In the genomic region with DNA sequence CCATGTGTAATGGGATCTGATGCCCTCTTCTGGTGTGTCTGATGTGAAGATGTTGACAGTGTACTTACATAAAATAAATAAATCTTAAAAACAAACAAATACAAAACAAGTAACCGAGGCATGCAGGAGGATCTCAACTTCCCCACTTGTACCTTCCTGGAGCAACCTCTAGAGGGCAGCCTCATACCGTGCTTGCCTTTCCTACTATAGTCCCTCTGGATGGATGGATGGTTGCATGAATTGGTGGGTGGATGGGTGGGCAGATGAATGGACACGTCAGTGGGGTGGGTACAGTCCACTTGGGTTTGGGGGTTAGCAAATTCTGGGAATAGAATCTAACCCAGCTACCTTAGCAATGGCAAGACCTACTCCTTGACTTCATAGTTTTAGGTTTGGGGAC, we compare ENCODE assay signal across 9 mouse cellular contexts. TPM values are rescaled to one million over a fixed set of nuclear protein-coding genes. Genes with fewer than 3 reads are reported as not detected.
A peak's percentile ranks its signal among the peaks of the same experiment; 100 is the strongest.
DNase-seq lines count a peak whose midpoint lies in the region; ATAC-seq and TF ChIP-seq lines count a peak whose summit lies in the region.
"Had no signal": no experiment of that assay in that cellular context is flagged by ENCODE, and none has a peak within 500 bp of the region (broad histone marks: within the 10 kb centered on the region; RNA-seq: fewer than 3 reads in every experiment).

No protein-coding gene starts in this region.

- peak; percentile 77 for TF ChIP-seq CTCF in E14TG2a.4 (conservative IDR thresholded peaks at IDR 0.05; ENCODE audit: low read length)
- TF ChIP-seq CTCF in kidney, postnatal 0 days (IDR thresholded peaks at IDR 0.05; ENCODE audit: low read depth): peak; percentile 94

- DNase-seq in layer of hippocampus, adult 11-12 months (ENCODE audit: low spot score): peak; percentile 60
- DNase-seq in layer of hippocampus, postnatal 14 days (ENCODE audit: low spot score in 2 of 2): no peak
- peak; percentile 41 to 50 for DNase-seq in adrenal gland, adult 18-20 months (ENCODE audit: low spot score in 2 of 2)
- DNase-seq in kidney, postnatal 0 days (ENCODE audit: low spot score): peak; percentile 81
- peak; percentile 59 for DNase-seq in mesoderm, embryonic 11.5 days (ENCODE audit: low read depth, low spot score)
- peak; percentile 22 to 45 for DNase-seq in urinary bladder, postnatal 36 days (ENCODE audit: low spot score in 2 of 2)

- peak; percentile 84; the same call in 1 of the 2 replicates for ATAC-seq in erythroid progenitor cell, adult 5-6 weeks (replicated peaks; ENCODE audit: low FRiP score, poor library complexity, severe bottlenecking)
- 0 out of 2 replicates have a peak, but pooled peaks have one; percentile 54 for ATAC-seq in kidney, postnatal 0 days (replicated peaks; ENCODE audit: low FRiP score, low read depth)

- peaks cover 3% of the 10 kb centered on the region; the same call in 1 of the 2 replicates for H3K4me1 ChIP-seq in E14TG2a.4 (replicated peaks; ENCODE audit: low read depth, low read length)
- H3K4me1 ChIP-seq in kidney, postnatal 0 days (replicated peaks; ENCODE audit: insufficient read depth, low read length): no peaks in the 10 kb centered on the region
- H3K4me1 ChIP-seq: midbrain, embryonic 12.5 days had no signal

- H3K4me3 ChIP-seq in E14TG2a.4 (replicated peaks; ENCODE audit: low read length): no peak overlapping the region
- no peak overlapping the region for H3K4me3 ChIP-seq in kidney, postnatal 0 days (replicated peaks; ENCODE audit: low read depth, low read length)
- H3K4me3 ChIP-seq: midbrain, embryonic 12.5 days had no signal

- no peak overlapping the region for H3K4me2 ChIP-seq in kidney, postnatal 0 days (ENCODE audit: low read length)
- H3K4me2 ChIP-seq: midbrain, embryonic 12.5 days had no signal

- H3K9ac ChIP-seq in kidney, postnatal 0 days (ENCODE audit: low read depth, low read length): no peak overlapping the region
- H3K9ac ChIP-seq: midbrain, embryonic 12.5 days had no signal

- no peak overlapping the region for H3K27ac ChIP-seq in kidney, postnatal 0 days
- H3K27ac ChIP-seq: midbrain, embryonic 12.5 days had no signal

- no peaks in the 10 kb centered on the region for H3K9me3 ChIP-seq in E14TG2a.4 (ENCODE audit: low read length)
- no peaks in the 10 kb centered on the region for H3K9me3 ChIP-seq in kidney, postnatal 0 days (replicated peaks; ENCODE audit: low read length)
- H3K9me3 ChIP-seq: midbrain, embryonic 12.5 days had no signal

- no peaks in the 10 kb centered on the region for H3K27me3 ChIP-seq in E14TG2a.4 (ENCODE audit: insufficient read depth, low read length)
- no peaks in the 10 kb centered on the region for H3K27me3 ChIP-seq in kidney, postnatal 0 days (ENCODE audit: insufficient read depth, low read length)

- H3K36me3 ChIP-seq in E14TG2a.4 (ENCODE audit: insufficient read depth, low read length): no peaks in the 10 kb centered on the region
- H3K36me3 ChIP-seq in kidney, postnatal 0 days (ENCODE audit: insufficient read depth, low read length): no peaks in the 10 kb centered on the region
- H3K36me3 ChIP-seq: midbrain, embryonic 12.5 days had no signal

- WGBS in kidney, postnatal 0 days: 9% methylated on average over 3 of the region's 3 CpGs

RNA-seq across cellular contexts. Expression of a gene that starts 17.9 kb away (rescaled TPM):
- 100 to 1,000 TPM; 585 to 616 TPM for total RNA-seq in layer of hippocampus, postnatal 14 days (2021)
- 100 to 1,000 TPM; 228 to 281 TPM for total RNA-seq in adrenal gland, adult 18-20 months (2021)
- total RNA-seq in erythroid progenitor cell, adult 5-6 weeks (2015; ENCODE audit: low replicate concordance): 98.9 and 122 TPM in 2 replicates
- total RNA-seq in erythroid progenitor cell, adult 5-6 weeks (2017; ENCODE audit: low replicate concordance): 9.5 and 20.2 TPM in 2 replicates
- 1,356 and 1,385 TPM in 2 replicates for polyA plus RNA-seq in kidney, postnatal 0 days (2015; fragmentation: Nextera tagmentation; extraction: Ambion mirVana)

RNA-seq across cellular contexts. Expression of a gene that starts 18.4 kb away (rescaled TPM):
- under 1 TPM in 1 of 2 experiments, not detected in 1; 0.21 TPM for total RNA-seq in layer of hippocampus, postnatal 14 days (2021)
- not detected for total RNA-seq in adrenal gland, adult 18-20 months (2021)
- not detected in 2 replicates for total RNA-seq in erythroid progenitor cell, adult 5-6 weeks (2015; ENCODE audit: low replicate concordance)
- total RNA-seq in erythroid progenitor cell, adult 5-6 weeks (2017; ENCODE audit: low replicate concordance): not detected in 2 replicates
- not detected in 2 replicates for polyA plus RNA-seq in kidney, postnatal 0 days (2015; fragmentation: Nextera tagmentation; extraction: Ambion mirVana)
- polyA plus RNA-seq: midbrain, embryonic 12.5 days had no signal

RNA-seq across cellular contexts. Expression of a gene that starts 28.2 kb away (rescaled TPM):
- total RNA-seq in layer of hippocampus, postnatal 14 days (2021): 10 to 100 TPM; 54.4 to 55.3 TPM
- total RNA-seq in adrenal gland, adult 18-20 months (2021): 10 to 100 TPM; 49.3 to 57.7 TPM
- total RNA-seq in erythroid progenitor cell, adult 5-6 weeks (2015; ENCODE audit: low replicate concordance): 18.7 and 19.7 TPM in 2 replicates
- 9.7 and 26.2 TPM in 2 replicates for total RNA-seq in erythroid progenitor cell, adult 5-6 weeks (2017; ENCODE audit: low replicate concordance)
- 31.7 and 33.2 TPM in 2 replicates for polyA plus RNA-seq in kidney, postnatal 0 days (2015; fragmentation: Nextera tagmentation; extraction: Ambion mirVana)

RNA-seq across cellular contexts. Expression of a gene that starts 40.2 kb away (rescaled TPM):
- total RNA-seq in layer of hippocampus, postnatal 14 days (2021): 1 to 10 TPM in 1 of 2 experiments, under 1 TPM in 1; 0.41 to 1.1 TPM
- not detected for total RNA-seq in adrenal gland, adult 18-20 months (2021)
- not detected in 2 replicates for total RNA-seq in erythroid progenitor cell, adult 5-6 weeks (2015; ENCODE audit: low replicate concordance)
- total RNA-seq in erythroid progenitor cell, adult 5-6 weeks (2017; ENCODE audit: low replicate concordance): not detected in 2 replicates
- 0.04 TPM in 1 of 2 replicates, not detected in the other for polyA plus RNA-seq in kidney, postnatal 0 days (2015; fragmentation: Nextera tagmentation; extraction: Ambion mirVana)
- polyA plus RNA-seq: midbrain, embryonic 12.5 days had no signal

RNA-seq across cellular contexts. Expression of a gene that starts 58.7 kb away (rescaled TPM):
- total RNA-seq in layer of hippocampus, postnatal 14 days (2021): 10 to 100 TPM; 84.2 to 90.8 TPM
- 10 to 100 TPM; 81.1 to 87.0 TPM for total RNA-seq in adrenal gland, adult 18-20 months (2021)
- 22.0 and 55.8 TPM in 2 replicates for total RNA-seq in erythroid progenitor cell, adult 5-6 weeks (2015; ENCODE audit: low replicate concordance)
- total RNA-seq in erythroid progenitor cell, adult 5-6 weeks (2017; ENCODE audit: low replicate concordance): 5.6 and 25.9 TPM in 2 replicates
- polyA plus RNA-seq in kidney, postnatal 0 days (2015; fragmentation: Nextera tagmentation; extraction: Ambion mirVana): 85.8 and 90.6 TPM in 2 replicates

Comparison
In these comparisons a context has a peak if more than half of its experiments do, and no peak if none do; other contexts are left out.
1. DNase-seq: peak in layer of hippocampus, adult 11-12 months (single experiment), adrenal gland, adult 18-20 months (2 of 2), kidney, postnatal 0 days (single experiment), mesoderm, embryonic 11.5 days (single experiment) and urinary bladder, postnatal 36 days (2 of 2); none in layer of hippocampus, postnatal 14 days (0 of 2).